Mouse (Mus musculus): ENCODE data around the gene Gm20388.

GRCm38 (mm10) chr8:122942803-122943713 is 3032.4 kb downstream of the Gm20388 start:
- no peak for TF ChIP-seq CTCF (IDR thresholded peaks at IDR 0.05; ENCODE audit: extremely low read depth, insufficient read depth, low read length)
- no peak for TF ChIP-seq POLR2A (IDR thresholded peaks at IDR 0.05; ENCODE audit: extremely low read depth, insufficient read depth, low read length)

All from cortical plate, adult 2 months (tissue).